Mouse (Mus musculus): ENCODE measurements around the gene Hoxb6.

- TF ChIP-seq CTCF (IDR thresholded peaks at IDR 0.05; ENCODE audit: low read depth, low read length) (no peak), POLR2A (IDR thresholded peaks at IDR 0.05; ENCODE audit: borderline replicate concordance, low read depth, low read length) (no peak)
Measured at GRCm38 (mm10) chr11:96332105-96332504, 39.8 kb downstream of the Hoxb6 start.
